ENCODE assay signal across 8 mouse cellular contexts in genomic region chr2:18065708-18066030, GRCm38 (mm10). TPM values are rescaled to one million over a fixed set of nuclear protein-coding genes. Genes with fewer than 3 reads are reported as not detected.
A peak's percentile ranks its signal among the peaks of the same experiment; 100 is the strongest.
DNase-seq lines count a peak whose midpoint lies in the region; ATAC-seq and TF ChIP-seq lines count a peak whose summit lies in the region.

No protein-coding gene starts in this region.

- no peaks in the 10 kb centered on the region for H3K9me3 ChIP-seq in heart, embryonic 13.5 days
- no peaks in the 10 kb centered on the region for H3K9me3 ChIP-seq in ES-Bruce4 (replicated peaks; ENCODE audit: control insufficient read depth, insufficient read depth, low read length, poor library complexity, severe bottlenecking)
- H3K9me3 ChIP-seq in forebrain, embryonic 16.5 days (ENCODE audit: control insufficient read depth, low read length), result no peaks in the 10 kb centered on the region
- no peaks in the 10 kb centered on the region for H3K9me3 ChIP-seq in liver, postnatal 0 days (ENCODE audit: low read length)

- TF ChIP-seq POLR2A in ES-Bruce4 (IDR thresholded peaks at IDR 0.05; ENCODE audit: insufficient read depth, low read length), result no peak

- TF ChIP-seq EP300 in ES-Bruce4 (IDR thresholded peaks at IDR 0.05; ENCODE audit: insufficient read depth, low read depth, low read length), result no peak
- no peak for TF ChIP-seq EP300 in liver, postnatal 0 days (IDR thresholded peaks at IDR 0.05; ENCODE audit: low read depth)

- TF ChIP-seq CTCF in ES-Bruce4 (IDR thresholded peaks at IDR 0.05; ENCODE audit: low read depth, low read length), result no peak
- no peak for TF ChIP-seq CTCF in liver, postnatal 0 days (IDR thresholded peaks at IDR 0.05; ENCODE audit: low read depth)

- H3K27me3 ChIP-seq in heart, embryonic 13.5 days (replicated peaks), result no peaks in the 10 kb centered on the region
- no peaks in the 10 kb centered on the region for H3K27me3 ChIP-seq in ES-Bruce4 (ENCODE audit: control insufficient read depth, insufficient read depth, low read length, poor library complexity, severe bottlenecking)
- no peaks in the 10 kb centered on the region for H3K27me3 ChIP-seq in forebrain, embryonic 16.5 days (replicated peaks; ENCODE audit: control insufficient read depth, insufficient read depth, low read length)
- H3K27me3 ChIP-seq in liver, postnatal 0 days (ENCODE audit: insufficient read depth, low read length), result no peaks in the 10 kb centered on the region

- H3K36me3 ChIP-seq in heart, embryonic 13.5 days, result peaks cover 23% of the 10 kb centered on the region
- H3K36me3 ChIP-seq in ES-Bruce4 (ENCODE audit: control insufficient read depth, insufficient read depth, low read length, poor library complexity, severe bottlenecking), result peaks cover 14% of the 10 kb centered on the region
- H3K36me3 ChIP-seq in forebrain, embryonic 16.5 days (ENCODE audit: control insufficient read depth, insufficient read depth), result no peaks in the 10 kb centered on the region
- H3K36me3 ChIP-seq in liver, postnatal 0 days (replicated peaks; ENCODE audit: insufficient read depth, low read length), result peaks cover 8% of the 10 kb centered on the region

- peak overlapping the region; percentile 99 for H3K9ac ChIP-seq in heart, embryonic 13.5 days
- H3K9ac ChIP-seq in ES-Bruce4 (ENCODE audit: low read depth, poor library complexity, severe bottlenecking), result peak overlapping the region; percentile 99
- H3K9ac ChIP-seq in forebrain, embryonic 16.5 days (replicated peaks; ENCODE audit: low read depth, low read length), result peak overlapping the region; percentile 95
- H3K9ac ChIP-seq in liver, postnatal 0 days (replicated peaks), result peak overlapping the region; percentile 98

- DNase-seq in heart, adult 11 months, result no peak
- DNase-seq in liver, postnatal 0 days, result no peak
- no peak for DNase-seq in cerebellum, adult 9-11 months
- no peak for DNase-seq in gastrocnemius, postnatal 10 days
- DNase-seq in testis, postnatal 10 days (ENCODE audit: low spot score), result no peak

- peak overlapping the region; percentile 92 for H3K4me2 ChIP-seq in heart, embryonic 13.5 days
- H3K4me2 ChIP-seq in forebrain, embryonic 16.5 days (ENCODE audit: low read length), result peak overlapping the region; percentile 79
- peak overlapping the region; percentile 79 for H3K4me2 ChIP-seq in liver, postnatal 0 days (ENCODE audit: low read depth, low read length)

- H3K27ac ChIP-seq in heart, embryonic 13.5 days (replicated peaks), result peak overlapping the region; percentile 100
- H3K27ac ChIP-seq in ES-Bruce4 (ENCODE audit: insufficient read depth, low read length), result peak overlapping the region; percentile 32
- H3K27ac ChIP-seq in forebrain, embryonic 16.5 days (ENCODE audit: low read length), result peak overlapping the region; percentile 99
- H3K27ac ChIP-seq in liver, postnatal 0 days (ENCODE audit: low read depth), result peak overlapping the region; percentile 99

- peak overlapping the region; percentile 87 for H3K4me3 ChIP-seq in heart, embryonic 13.5 days
- H3K4me3 ChIP-seq in ES-Bruce4 (ENCODE audit: low read depth, low read length), result peak overlapping the region; percentile 65
- H3K4me3 ChIP-seq in forebrain, embryonic 16.5 days (replicated peaks; ENCODE audit: low read length), result peak overlapping the region; percentile 78
- H3K4me3 ChIP-seq in liver, postnatal 0 days (ENCODE audit: low read depth, low read length), result peak overlapping the region; percentile 76

- no peak; the same call in 1 of the 2 replicates for ATAC-seq in heart, embryonic 13.5 days (ENCODE audit: extremely low read depth, insufficient number of reproducible peaks, low FRiP score, low TSS enrichment)
- no peak; the same call in 1 of the 2 replicates for ATAC-seq in forebrain, embryonic 16.5 days
- ATAC-seq in liver, postnatal 0 days, result no peak

- WGBS in heart, embryonic 13.5 days, result 7% methylated on average over 6 of the region's 6 CpGs
- WGBS in forebrain, embryonic 16.5 days, result 4% methylated on average over 6 of the region's 6 CpGs
- 8% methylated on average over 6 of the region's 6 CpGs for WGBS in liver, postnatal 0 days (ENCODE audit: insufficient replicate concordance)

- peaks cover 15% of the 10 kb centered on the region for H3K4me1 ChIP-seq in heart, embryonic 13.5 days
- no peaks in the 10 kb centered on the region for H3K4me1 ChIP-seq in ES-Bruce4 (ENCODE audit: control insufficient read depth, insufficient read depth, low read length)
- H3K4me1 ChIP-seq in forebrain, embryonic 16.5 days (replicated peaks; ENCODE audit: control insufficient read depth, insufficient read depth, low read length), result peaks cover 12% of the 10 kb centered on the region
- peaks cover 8% of the 10 kb centered on the region for H3K4me1 ChIP-seq in liver, postnatal 0 days (ENCODE audit: insufficient read depth)

RNA-seq across cellular contexts. Expression of gene Mllt10, which starts 10.6 kb away (rescaled TPM):
- polyA plus RNA-seq in heart, embryonic 13.5 days (2015; fragmentation: Nextera tagmentation; extraction: Ambion mirVana), result 32.5 and 42.5 TPM in 2 replicates
- polyA plus RNA-seq in ES-Bruce4 (2011; ENCODE audit: insufficient read depth, insufficient read length, low read depth, missing spikeins), result 69.6 and 78.9 TPM in 2 replicates
- 53.8 and 56.0 TPM in 2 replicates for polyA plus RNA-seq in forebrain, embryonic 16.5 days (2015; fragmentation: Nextera tagmentation; extraction: Ambion mirVana)
- 20.7 and 22.4 TPM in 2 replicates for polyA plus RNA-seq in liver, postnatal 0 days (2015; fragmentation: Nextera tagmentation; extraction: Ambion mirVana)
- 10 to 100 TPM; 21.7 to 33.1 TPM for total RNA-seq in gastrocnemius, postnatal 10 days (2021)

RNA-seq across cellular contexts. Expression of gene Skida1, which starts 16.8 kb away (rescaled TPM):
- polyA plus RNA-seq in heart, embryonic 13.5 days (2015; fragmentation: Nextera tagmentation; extraction: Ambion mirVana), result 5.5 and 6.6 TPM in 2 replicates
- polyA plus RNA-seq in ES-Bruce4 (2011; ENCODE audit: insufficient read depth, insufficient read length, low read depth, missing spikeins), result 0.15 and 0.79 TPM in 2 replicates
- 9.8 and 13.4 TPM in 2 replicates for polyA plus RNA-seq in forebrain, embryonic 16.5 days (2015; fragmentation: Nextera tagmentation; extraction: Ambion mirVana)
- 0.15 and 0.25 TPM in 2 replicates for polyA plus RNA-seq in liver, postnatal 0 days (2015; fragmentation: Nextera tagmentation; extraction: Ambion mirVana)
- total RNA-seq in gastrocnemius, postnatal 10 days (2021), result 1 to 10 TPM; 2.0 to 2.1 TPM

RNA-seq across cellular contexts. Expression of gene A930004D18Rik, which starts 28.1 kb away (rescaled TPM):
- 11.3 and 12.0 TPM in 2 replicates for polyA plus RNA-seq in heart, embryonic 13.5 days (2015; fragmentation: Nextera tagmentation; extraction: Ambion mirVana)
- polyA plus RNA-seq in ES-Bruce4 (2011; ENCODE audit: insufficient read depth, insufficient read length, low read depth, missing spikeins), result 0.31 and 0.67 TPM in 2 replicates
- 9.6 and 14.1 TPM in 2 replicates for polyA plus RNA-seq in forebrain, embryonic 16.5 days (2015; fragmentation: Nextera tagmentation; extraction: Ambion mirVana)
- polyA plus RNA-seq in liver, postnatal 0 days (2015; fragmentation: Nextera tagmentation; extraction: Ambion mirVana), result 0.76 and 0.99 TPM in 2 replicates
- total RNA-seq in gastrocnemius, postnatal 10 days (2021), result 1 to 10 TPM; 2.2 to 2.7 TPM

Comparison
In these comparisons a context has a peak if more than half of its experiments do, and no peak if none do; other contexts are left out.
1. H3K27ac ChIP-seq: peak in every context shown above with its lines; median percentile 100 in heart, embryonic 13.5 days; 99 in forebrain, embryonic 16.5 days; 99 in liver, postnatal 0 days; 32 in ES-Bruce4.